Mouse (Mus musculus) forebrain, embryonic 14.5 days (tissue): Measurements from ENCODE around the gene Cacng8. TPM values are rescaled to one million over a fixed set of nuclear protein-coding genes. Genes with fewer than 3 reads are reported as not detected.
A peak's percentile ranks its signal among the peaks of the same experiment; 100 is the strongest.

ENCODE experiments used
- ATAC-seq: fragments of 200-750 bp; cut with Nextera tagmentation; 2 replicates; pipeline ENCODE4 v1.8.0; 2017; ENCODE audit warnings: mild to moderate bottlenecking, moderate library complexity
- DNase-seq: peaks from one replicate; pipeline ENCODE4 v3.0.0-alpha.2; 2015; ENCODE audit warnings: low spot score
- H3K27ac ChIP-seq: fragments of 300-500 bp; sonication (generic); 2 replicates; pipeline ENCODE4 v1.5.1; 2014; ENCODE audit warnings: low read depth, mild to moderate bottlenecking, control low read depth, low read length, moderate library complexity
- H3K27me3 ChIP-seq: fragments of 300-500 bp; sonication (generic); replicated peaks from 2 replicates; pipeline ENCODE4 v1.6.1; 2014; ENCODE audit warnings: low read length, control low read depth, mixed read lengths; ENCODE audit not compliant: control insufficient read depth, insufficient read depth
- H3K36me3 ChIP-seq: fragments of 300-500 bp; sonication (generic); 2 replicates; pipeline ENCODE4 v1.6.1; 2014; ENCODE audit warnings: low read length, control low read depth; ENCODE audit not compliant: control insufficient read depth, insufficient read depth
- H3K4me1 ChIP-seq: fragments of 300-500 bp; sonication (generic); 2 replicates; pipeline ENCODE4 v1.6.1; 2014; ENCODE audit warnings: antibody characterized with exemption, low read length, control low read depth; ENCODE audit not compliant: control insufficient read depth, insufficient read depth
- H3K4me2 ChIP-seq: fragments of 300-500 bp; sonication (generic); 2 replicates; pipeline ENCODE4 v1.6.1; 2014; ENCODE audit warnings: mild to moderate bottlenecking, control low read depth, low read length
- H3K4me3 ChIP-seq: fragments of 300-500 bp; sonication (generic); 2 replicates; pipeline ENCODE4 v1.5.1; 2014; ENCODE audit warnings: low read depth, low read length, control low read depth
- H3K9ac ChIP-seq: fragments of 300-500 bp; sonication (generic); 2 replicates; pipeline ENCODE4 v1.6.1; 2014; ENCODE audit warnings: mild to moderate bottlenecking, low read length, control low read depth, moderate library complexity
- H3K9me3 ChIP-seq: fragments of 300-500 bp; sonication (generic); replicated peaks from 2 replicates; pipeline ENCODE4 v1.6.1; 2016; ENCODE audit warnings: low read length, control low read depth, mixed read lengths; ENCODE audit not compliant: control insufficient read depth
- WGBS: fragments of 180-500 bp; shearing (Covaris S2); extraction: QIAGEN DNeasy Blood & Tissue Kit; methylation state at CpG from one replicate; pipeline ENCODE4 v1.1.7; 2014; 5-methylcytosine and 5-hydroxymethylcytosine counted together
- polyA plus RNA-seq: library from polyadenylated mRNA; unstranded; fragments of >200 nt; fragmentation: Nextera tagmentation; extraction: Ambion mirVana; gene quantifications from 2 replicates; pipeline ENCODE4 v1.2.1, GENCODE M21; 2014

Cacng8 gene
- polyA plus RNA-seq, 1 experiment from 2014 or later: 11.1 TPM

- Histone ChIP-seq H3K4me3 (no peak overlapping the region), H3K4me2 (no peak overlapping the region), H3K36me3 (no peaks in the 10 kb centered on the region), H3K9me3 (no peaks in the 10 kb centered on the region), H3K4me1 (no peaks in the 10 kb centered on the region), H3K27ac (no peak overlapping the region), H3K9ac (no peak overlapping the region), H3K27me3 (0 out of 2 replicates have a peak, but pooled peaks cover 1% of the 10 kb centered on the region)
- WGBS: 75% methylated on average over 6 of the region's 6 CpGs
- ATAC-seq: no peak
- DNase-seq: no peak
Measured at GRCm38 (mm10) chr7:3430161-3430560, 39.7 kb downstream of the Cacng8 start.

- H3K27ac ChIP-seq: no peak overlapping the region
- 90% methylated on average over 1 of the region's 1 CpGs for WGBS
- no peak overlapping the region for H3K9ac ChIP-seq
- DNase-seq (no peak), ATAC-seq (no peak)
- no peak overlapping the region for H3K4me2 ChIP-seq
- H3K36me3 ChIP-seq: no peaks in the 10 kb centered on the region
- no peak overlapping the region for H3K4me3 ChIP-seq
- no peaks in the 10 kb centered on the region for H3K27me3 ChIP-seq
- H3K4me1 ChIP-seq: no peaks in the 10 kb centered on the region
- H3K9me3 ChIP-seq: no peaks in the 10 kb centered on the region
Measured at GRCm38 (mm10) chr7:3432066-3432465, 41.6 kb downstream of the Cacng8 start.

- ATAC-seq (no peak), DNase-seq (peak; percentile 37)
- Histone ChIP-seq H3K4me3 (no peak overlapping the region), H3K4me2 (no peak overlapping the region), H3K36me3 (no peaks in the 10 kb centered on the region), H3K27ac (no peak overlapping the region), H3K27me3 (no peaks in the 10 kb centered on the region), H3K9ac (no peak overlapping the region), H3K4me1 (no peaks in the 10 kb centered on the region), H3K9me3 (no peaks in the 10 kb centered on the region)
- WGBS: 37% methylated on average over 5 of the region's 5 CpGs
Measured at GRCm38 (mm10) chr7:3437941-3438340, 47.5 kb downstream of the Cacng8 start.

- H3K9me3 ChIP-seq: no peaks in the 10 kb centered on the region
- WGBS: 89% methylated on average over 11 of the region's 11 CpGs
- no peaks in the 10 kb centered on the region for H3K4me1 ChIP-seq
- no peak overlapping the region for H3K4me2 ChIP-seq
- H3K36me3 ChIP-seq: no peaks in the 10 kb centered on the region
- ATAC-seq (no peak), DNase-seq (no peak)
- H3K4me3 ChIP-seq: no peak overlapping the region
- H3K9ac ChIP-seq: no peak overlapping the region
- no peak overlapping the region for H3K27ac ChIP-seq
- no peaks in the 10 kb centered on the region for H3K27me3 ChIP-seq
Measured at GRCm38 (mm10) chr7:3439984-3440383, 49.5 kb downstream of the Cacng8 start.

- Histone ChIP-seq H3K36me3 (no peaks in the 10 kb centered on the region), H3K9ac (no peak overlapping the region), H3K27ac (no peak overlapping the region), H3K4me3 (no peak overlapping the region), H3K4me1 (no peaks in the 10 kb centered on the region), H3K4me2 (no peak overlapping the region), H3K9me3 (no peaks in the 10 kb centered on the region), H3K27me3 (no peaks in the 10 kb centered on the region)
- 52% methylated on average over 8 of the region's 8 CpGs for WGBS
- peak; percentile 32 for DNase-seq
- ATAC-seq: no peak
Measured at GRCm38 (mm10) chr7:3440526-3440925, 50.0 kb downstream of the Cacng8 start.

- Histone ChIP-seq H3K27me3 (no peaks in the 10 kb centered on the region), H3K4me3 (no peak overlapping the region), H3K9ac (no peak overlapping the region), H3K27ac (no peak overlapping the region), H3K36me3 (no peaks in the 10 kb centered on the region), H3K4me2 (no peak overlapping the region), H3K4me1 (no peaks in the 10 kb centered on the region), H3K9me3 (no peaks in the 10 kb centered on the region)
- WGBS: 84% methylated on average over 10 of the region's 10 CpGs
- DNase-seq (no peak), ATAC-seq (no peak)
Measured at GRCm38 (mm10) chr7:3442476-3443062, 52.1 kb downstream of the Cacng8 start.

GRCm38 (mm10) chr7:3444678-3445077, 54.2 kb downstream of the Cacng8 start:
- no peak for ATAC-seq
- H3K27me3 ChIP-seq: no peaks in the 10 kb centered on the region
- 77% methylated on average over 3 of the region's 3 CpGs for WGBS

GRCm38 (mm10) chr7:3446584-3446983, 56.1 kb downstream of the Cacng8 start:
- no peaks in the 10 kb centered on the region for H3K9me3 ChIP-seq
- no peak overlapping the region for H3K4me3 ChIP-seq
- no peaks in the 10 kb centered on the region for H3K27me3 ChIP-seq
- DNase-seq: no peak
- no peak overlapping the region for H3K27ac ChIP-seq
- no peak for ATAC-seq
- WGBS: 95% methylated on average over 3 of the region's 3 CpGs
- H3K4me2 ChIP-seq: no peak overlapping the region
- H3K36me3 ChIP-seq: no peaks in the 10 kb centered on the region
- H3K9ac ChIP-seq: no peak overlapping the region
- H3K4me1 ChIP-seq: no peaks in the 10 kb centered on the region

More at GRCm38 (mm10) chr7:3444678-3445077, 54.2 kb downstream of the Cacng8 start:
- Histone ChIP-seq H3K4me2 (no peak overlapping the region), H3K9me3 (no peaks in the 10 kb centered on the region), H3K4me3 (no peak overlapping the region), H3K9ac (no peak overlapping the region), H3K36me3 (no peaks in the 10 kb centered on the region), H3K27ac (no peak overlapping the region), H3K4me1 (no peaks in the 10 kb centered on the region)
- no peak for DNase-seq

- H3K4me1 ChIP-seq: no peaks in the 10 kb centered on the region
- 74% methylated on average over 4 of the region's 4 CpGs for WGBS
- H3K9ac ChIP-seq: no peak overlapping the region
- no peak overlapping the region for H3K27ac ChIP-seq
- ATAC-seq (no peak), DNase-seq (no peak)
- H3K4me2 ChIP-seq: no peak overlapping the region
- no peaks in the 10 kb centered on the region for H3K27me3 ChIP-seq
- H3K36me3 ChIP-seq: no peaks in the 10 kb centered on the region
- H3K4me3 ChIP-seq: no peak overlapping the region
- H3K9me3 ChIP-seq: no peaks in the 10 kb centered on the region
Measured at GRCm38 (mm10) chr7:3447026-3447425, 56.5 kb downstream of the Cacng8 start.
